Mouse (Mus musculus) embryo, embryonic 11.5 days (tissue): Measurements from ENCODE around the gene Acvrl1.

Source experiments
- DNase-seq: peaks from one replicate; pipeline ENCODE4 v3.0.0-alpha.2; 2012; ENCODE audit warnings: low read depth, low spot score

Gene Acvrl1

GRCm38 (mm10) chr15:101142672-101143071, 14.3 kb downstream of the Acvrl1 start:
- DNase-seq = no peak

- no peak for DNase-seq
Observed at GRCm38 (mm10) chr15:101143494-101143893, 15.2 kb downstream of the Acvrl1 start.

- DNase-seq = no peak
Observed at GRCm38 (mm10) chr15:101144176-101144575, 15.9 kb downstream of the Acvrl1 start.

- no peak for DNase-seq
Observed at GRCm38 (mm10) chr15:101144779-101145178, 16.5 kb downstream of the Acvrl1 start.

GRCm38 (mm10) chr15:101145424-101146099, 17.2 kb downstream of the Acvrl1 start:
- DNase-seq = peak; percentile 90

- DNase-seq = no peak
Observed at GRCm38 (mm10) chr15:101146100-101146965, 18.0 kb downstream of the Acvrl1 start.

- no peak for DNase-seq
Observed at GRCm38 (mm10) chr15:101147115-101147909, 19.0 kb downstream of the Acvrl1 start.

- DNase-seq = no peak
Observed at GRCm38 (mm10) chr15:101147910-101148273, 19.6 kb downstream of the Acvrl1 start.

GRCm38 (mm10) chr15:101148604-101149003, 20.3 kb downstream of the Acvrl1 start:
- DNase-seq = no peak

- DNase-seq = no peak
Observed at GRCm38 (mm10) chr15:101151409-101152261, 23.3 kb downstream of the Acvrl1 start.

- DNase-seq = no peak
Observed at GRCm38 (mm10) chr15:101154700-101155616, 26.6 kb downstream of the Acvrl1 start.

- DNase-seq = no peak
Observed at GRCm38 (mm10) chr15:101160128-101160527, 31.8 kb downstream of the Acvrl1 start.

GRCm38 (mm10) chr15:101160591-101160990, 32.3 kb downstream of the Acvrl1 start:
- no peak for DNase-seq

- DNase-seq = no peak
Observed at GRCm38 (mm10) chr15:101161534-101161933, 33.2 kb downstream of the Acvrl1 start.

- DNase-seq = no peak
Observed at GRCm38 (mm10) chr15:101163056-101163458, 34.7 kb downstream of the Acvrl1 start.

GRCm38 (mm10) chr15:101163854-101164253, 35.5 kb downstream of the Acvrl1 start:
- no peak for DNase-seq

- no peak for DNase-seq
Observed at GRCm38 (mm10) chr15:101164291-101164690, 36.0 kb downstream of the Acvrl1 start.

- no peak for DNase-seq
Observed at GRCm38 (mm10) chr15:101165658-101166437, 37.5 kb downstream of the Acvrl1 start.

- no peak for DNase-seq
Observed at GRCm38 (mm10) chr15:101167553-101167952, 39.2 kb downstream of the Acvrl1 start.
